Mouse (Mus musculus): ENCODE data around the gene Tent2. TPM values are rescaled to one million over a fixed set of nuclear protein-coding genes. Genes with fewer than 3 reads are reported as not detected.

Tent2 gene
- polyA plus RNA-seq, 1 experiment from 2014 or later: 32.2 TPM

- H3K9ac ChIP-seq: no peak overlapping the region
- H3K27ac ChIP-seq: no peak overlapping the region
- H3K4me2 ChIP-seq: no peak overlapping the region
- DNase-seq (no peak), ATAC-seq (ENCODE audit: low read depth) (no peak)
- WGBS (ENCODE audit: insufficient replicate concordance): 33% methylated on average over 1 of the region's 1 CpGs
- H3K4me3 ChIP-seq (replicated peaks): no peak overlapping the region
- H3K27me3 ChIP-seq: no peaks in the 10 kb centered on the region
- no peaks in the 10 kb centered on the region for H3K4me1 ChIP-seq (replicated peaks)
- no peaks in the 10 kb centered on the region for H3K36me3 ChIP-seq
- H3K9me3 ChIP-seq (replicated peaks): no peaks in the 10 kb centered on the region
Observed at GRCm38 (mm10) chr13:93138059-93138458, 54.1 kb downstream of the Tent2 start.

DNA sequence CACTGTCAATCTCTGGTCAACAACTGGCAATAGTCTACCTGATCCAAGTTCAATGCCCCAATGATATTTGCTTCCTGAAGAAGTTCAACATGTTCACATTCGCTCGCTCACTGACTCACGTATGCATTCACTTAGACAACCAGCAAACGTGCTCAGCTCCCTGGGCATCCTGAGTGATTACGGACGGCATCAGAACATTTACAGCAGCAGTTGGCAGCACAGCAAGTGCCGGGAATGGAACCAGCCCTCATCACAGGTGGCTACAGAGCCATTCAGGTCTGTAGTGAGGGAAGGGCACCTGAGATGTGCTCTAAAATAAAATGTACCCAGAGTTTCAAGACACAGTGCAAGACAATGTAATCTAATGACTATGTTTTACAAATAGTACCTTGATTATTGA, 55.1 kb downstream of the Tent2 start:
- ATAC-seq (ENCODE audit: low read depth) (no peak), DNase-seq (no peak)
- no peak overlapping the region for H3K9ac ChIP-seq
- H3K4me1 ChIP-seq (replicated peaks): no peaks in the 10 kb centered on the region
- H3K4me2 ChIP-seq: no peak overlapping the region
- H3K9me3 ChIP-seq (replicated peaks): no peaks in the 10 kb centered on the region
- no peak overlapping the region for H3K4me3 ChIP-seq (replicated peaks)
- no peaks in the 10 kb centered on the region for H3K36me3 ChIP-seq
- H3K27me3 ChIP-seq: no peaks in the 10 kb centered on the region
- no peak overlapping the region for H3K27ac ChIP-seq
- 75% methylated on average over 7 of the region's 7 CpGs for WGBS (ENCODE audit: insufficient replicate concordance)

DNA sequence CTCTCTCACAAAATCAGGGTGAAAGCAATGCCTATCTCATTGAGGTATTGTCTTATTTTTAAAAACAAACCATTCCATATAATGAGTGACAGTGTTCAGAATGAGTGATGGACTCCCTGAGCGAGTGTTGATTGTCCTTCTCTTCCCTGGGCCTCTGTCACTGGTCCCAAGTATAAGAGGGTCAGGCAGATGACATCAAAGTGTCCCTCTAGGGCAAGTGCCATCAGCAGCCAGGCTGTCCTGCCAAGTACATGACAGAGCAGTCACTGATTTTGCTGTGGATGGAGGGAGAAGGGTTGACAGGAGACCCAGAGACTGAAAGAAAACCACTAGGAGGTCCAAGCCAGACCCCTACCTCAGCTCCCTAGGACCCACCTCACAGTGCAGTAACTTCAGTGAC, 55.9 kb downstream of the Tent2 start:
- no peaks in the 10 kb centered on the region for H3K4me1 ChIP-seq (replicated peaks)
- H3K27ac ChIP-seq: no peak overlapping the region
- no peak for DNase-seq
- H3K9me3 ChIP-seq (replicated peaks): no peaks in the 10 kb centered on the region
- no peak overlapping the region for H3K4me3 ChIP-seq (replicated peaks)
- H3K36me3 ChIP-seq: no peaks in the 10 kb centered on the region
- no peak overlapping the region for H3K9ac ChIP-seq
- 79% methylated on average over 1 of the region's 1 CpGs for WGBS (ENCODE audit: insufficient replicate concordance)
- H3K4me2 ChIP-seq: no peak overlapping the region
- ATAC-seq (ENCODE audit: low read depth): no peak
- no peaks in the 10 kb centered on the region for H3K27me3 ChIP-seq

GRCm38 (mm10) chr13:93135501-93135900, 56.7 kb downstream of the Tent2 start:
- ATAC-seq (ENCODE audit: low read depth): no peak
- Histone ChIP-seq H3K9ac (no peak overlapping the region), H3K9me3 (replicated peaks) (no peaks in the 10 kb centered on the region), H3K4me1 (replicated peaks) (no peaks in the 10 kb centered on the region), H3K27ac (no peak overlapping the region), H3K27me3 (no peaks in the 10 kb centered on the region), H3K36me3 (no peaks in the 10 kb centered on the region), H3K4me3 (replicated peaks) (no peak overlapping the region), H3K4me2 (no peak overlapping the region)
- WGBS (ENCODE audit: insufficient replicate concordance): 59% methylated on average over 2 of the region's 2 CpGs
- no peak for DNase-seq

GRCm38 (mm10) chr13:93130674-93131073, 61.5 kb downstream of the Tent2 start:
- ATAC-seq (ENCODE audit: low read depth): no peak
- Histone ChIP-seq H3K27ac (no peak overlapping the region), H3K9ac (no peak overlapping the region), H3K4me1 (replicated peaks) (no peaks in the 10 kb centered on the region), H3K4me2 (no peak overlapping the region), H3K9me3 (replicated peaks) (no peaks in the 10 kb centered on the region), H3K27me3 (no peaks in the 10 kb centered on the region), H3K4me3 (replicated peaks) (no peak overlapping the region), H3K36me3 (no peaks in the 10 kb centered on the region)
- DNase-seq: no peak
- 66% methylated on average over 3 of the region's 3 CpGs for WGBS (ENCODE audit: insufficient replicate concordance)

DNA sequence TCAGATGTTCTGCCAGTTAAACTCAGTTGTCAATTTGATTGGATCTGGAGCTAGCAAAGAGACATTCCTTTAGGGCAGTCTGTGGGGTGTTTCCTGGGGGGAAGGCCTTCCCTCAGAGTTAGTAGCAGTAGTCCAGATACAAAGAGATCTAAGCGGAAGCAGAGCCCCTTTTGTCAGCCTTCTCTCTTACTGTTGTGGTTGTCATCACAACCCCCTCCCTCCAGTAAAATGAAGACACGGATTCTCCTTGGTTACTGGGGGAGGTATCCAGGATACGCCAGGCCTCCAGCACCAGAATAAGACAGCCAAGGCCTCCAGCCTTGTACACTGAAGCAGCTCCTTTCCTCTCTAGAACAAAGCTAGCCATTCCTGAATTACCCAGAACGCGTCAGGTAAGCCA, 63.2 kb downstream of the Tent2 start:
- no peak overlapping the region for H3K27ac ChIP-seq
- DNase-seq: no peak
- no peak overlapping the region for H3K4me2 ChIP-seq
- H3K4me3 ChIP-seq (replicated peaks): no peak overlapping the region
- H3K27me3 ChIP-seq: no peaks in the 10 kb centered on the region
- ATAC-seq (ENCODE audit: low read depth): no peak
- no peak overlapping the region for H3K9ac ChIP-seq
- no peaks in the 10 kb centered on the region for H3K4me1 ChIP-seq (replicated peaks)
- H3K9me3 ChIP-seq (replicated peaks): no peaks in the 10 kb centered on the region
- H3K36me3 ChIP-seq: no peaks in the 10 kb centered on the region
- WGBS (ENCODE audit: insufficient replicate concordance): 80% methylated on average over 5 of the region's 5 CpGs

- H3K36me3 ChIP-seq: no peaks in the 10 kb centered on the region
- no peak overlapping the region for H3K4me3 ChIP-seq (replicated peaks)
- H3K4me1 ChIP-seq (replicated peaks): no peaks in the 10 kb centered on the region
- H3K27me3 ChIP-seq: no peaks in the 10 kb centered on the region
- H3K27ac ChIP-seq: no peak overlapping the region
- no peak overlapping the region for H3K9ac ChIP-seq
- ATAC-seq (ENCODE audit: low read depth) (no peak), DNase-seq (no peak)
- WGBS (ENCODE audit: insufficient replicate concordance): 61% methylated on average over 8 of the region's 8 CpGs
- no peaks in the 10 kb centered on the region for H3K9me3 ChIP-seq (replicated peaks)
- H3K4me2 ChIP-seq: no peak overlapping the region
Observed at GRCm38 (mm10) chr13:93128111-93128860, 63.9 kb downstream of the Tent2 start.

GRCm38 (mm10) chr13:93122321-93122720, 69.9 kb downstream of the Tent2 start:
- H3K4me2 ChIP-seq: no peak overlapping the region
- no peak overlapping the region for H3K9ac ChIP-seq
- no peak overlapping the region for H3K27ac ChIP-seq
- no peak for ATAC-seq (ENCODE audit: low read depth)
- H3K9me3 ChIP-seq (replicated peaks): no peaks in the 10 kb centered on the region
- H3K4me3 ChIP-seq (replicated peaks): no peak overlapping the region
- H3K4me1 ChIP-seq (replicated peaks): no peaks in the 10 kb centered on the region
- no peaks in the 10 kb centered on the region for H3K36me3 ChIP-seq
- 71% methylated on average over 9 of the region's 9 CpGs for WGBS (ENCODE audit: insufficient replicate concordance)
- no peaks in the 10 kb centered on the region for H3K27me3 ChIP-seq
- no peak for DNase-seq

GRCm38 (mm10) chr13:93117241-93117640, 74.9 kb downstream of the Tent2 start:
- Histone ChIP-seq H3K4me3 (replicated peaks) (no peak overlapping the region), H3K27ac (no peak overlapping the region), H3K27me3 (no peaks in the 10 kb centered on the region), H3K4me1 (replicated peaks) (no peaks in the 10 kb centered on the region), H3K9me3 (replicated peaks) (no peaks in the 10 kb centered on the region), H3K4me2 (no peak overlapping the region), H3K9ac (no peak overlapping the region), H3K36me3 (no peaks in the 10 kb centered on the region)
- no peak for ATAC-seq (ENCODE audit: low read depth)
- WGBS (ENCODE audit: insufficient replicate concordance): 68% methylated on average over 7 of the region's 7 CpGs
- DNase-seq: no peak

DNA sequence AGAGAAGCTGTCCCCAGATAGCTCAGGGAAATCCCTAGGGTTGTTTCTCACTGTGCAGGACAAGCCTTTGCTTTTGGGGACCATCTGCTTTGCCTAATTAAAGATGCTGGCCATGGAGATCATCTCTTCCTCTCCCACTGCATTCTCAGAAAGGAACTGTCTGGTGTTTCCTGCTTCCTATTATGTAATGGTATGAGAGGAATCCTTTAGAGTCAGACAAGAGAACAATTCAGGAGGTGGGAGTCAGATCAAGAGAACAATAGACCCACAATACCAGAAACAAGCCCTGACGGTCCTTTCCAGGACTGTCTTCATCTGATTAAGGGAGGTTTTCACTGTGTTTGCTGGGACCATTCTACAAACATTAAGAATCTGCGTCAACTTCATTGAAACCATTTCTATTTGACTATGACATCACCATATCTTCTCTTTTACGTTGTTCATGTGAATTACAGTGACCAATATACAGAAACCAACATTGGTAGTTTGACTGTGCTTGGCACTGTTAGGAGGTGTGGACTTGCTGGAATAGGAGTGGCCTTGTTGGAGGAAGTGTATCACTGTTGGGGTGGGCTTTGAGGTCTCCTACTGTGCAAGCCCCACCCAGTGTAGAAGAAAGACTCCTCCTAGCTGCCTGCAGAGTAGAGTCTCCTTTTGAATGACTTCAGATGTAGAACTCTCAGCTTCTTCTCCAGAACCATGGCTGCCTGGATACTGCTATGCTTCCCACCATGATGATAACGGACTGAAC, 89.7 kb downstream of the Tent2 start:
- H3K27me3 ChIP-seq: no peaks in the 10 kb centered on the region
- H3K9me3 ChIP-seq (replicated peaks): no peaks in the 10 kb centered on the region
- H3K4me1 ChIP-seq (replicated peaks): no peaks in the 10 kb centered on the region
- no peaks in the 10 kb centered on the region for H3K36me3 ChIP-seq
- DNase-seq (no peak), ATAC-seq (ENCODE audit: low read depth) (no peak)
- H3K4me3 ChIP-seq (replicated peaks): no peak overlapping the region
- no peak overlapping the region for H3K9ac ChIP-seq
- no peak overlapping the region for H3K27ac ChIP-seq
- 59% methylated on average over 4 of the region's 4 CpGs for WGBS (ENCODE audit: insufficient replicate concordance)
- no peak overlapping the region for H3K4me2 ChIP-seq

GRCm38 (mm10) chr13:93098596-93098995, 93.6 kb downstream of the Tent2 start:
- DNase-seq: no peak
- no peaks in the 10 kb centered on the region for H3K27me3 ChIP-seq
- no peak overlapping the region for H3K9ac ChIP-seq
- H3K4me1 ChIP-seq (replicated peaks): no peaks in the 10 kb centered on the region; the same call in 1 of the 2 replicates
- no peak overlapping the region for H3K27ac ChIP-seq
- no peaks in the 10 kb centered on the region for H3K36me3 ChIP-seq
- WGBS (ENCODE audit: insufficient replicate concordance): 68% methylated on average over 3 of the region's 3 CpGs
- no peaks in the 10 kb centered on the region for H3K9me3 ChIP-seq (replicated peaks)
- no peak for ATAC-seq (ENCODE audit: low read depth)
- H3K4me3 ChIP-seq (replicated peaks): no peak overlapping the region
- H3K4me2 ChIP-seq: no peak overlapping the region

GRCm38 (mm10) chr13:93096643-93097042, 95.5 kb downstream of the Tent2 start:
- Histone ChIP-seq H3K27me3 (no peaks in the 10 kb centered on the region), H3K4me1 (replicated peaks) (no peaks in the 10 kb centered on the region; the same call in 1 of the 2 replicates), H3K4me3 (replicated peaks) (no peak overlapping the region), H3K9ac (no peak overlapping the region), H3K27ac (no peak overlapping the region), H3K4me2 (no peak overlapping the region), H3K9me3 (replicated peaks) (no peaks in the 10 kb centered on the region), H3K36me3 (no peaks in the 10 kb centered on the region)
- WGBS (ENCODE audit: insufficient replicate concordance): 78% methylated on average over 6 of the region's 6 CpGs
- no peak for ATAC-seq (ENCODE audit: low read depth)
- no peak for DNase-seq

Measured in liver, embryonic 13.5 days (tissue).